Comparison of ENCODE assay signal across 24 mouse cellular contexts in genomic region chr2:22706233-22706632, GRCm38 (mm10).
DNase-seq lines count a peak whose midpoint lies in the region; ATAC-seq lines count a peak whose summit lies in the region.
"Had no signal": no experiment of that assay in that cellular context is flagged by ENCODE, and none has a peak within 500 bp of the region (broad histone marks: within the 10 kb centered on the region; RNA-seq: fewer than 3 reads in every experiment).

No protein-coding gene starts in this region.

- H3K36me3 ChIP-seq in heart, embryonic 11.5 days (ENCODE audit: control insufficient read depth, insufficient read depth, low read length), result no peaks in the 10 kb centered on the region
- no peaks in the 10 kb centered on the region for H3K36me3 ChIP-seq in hindbrain, embryonic 11.5 days (ENCODE audit: control insufficient read depth, insufficient read depth, low read length)
- H3K36me3 ChIP-seq in hindbrain, embryonic 16.5 days (ENCODE audit: control insufficient read depth, insufficient read depth, low read length), result no peaks in the 10 kb centered on the region
- H3K36me3 ChIP-seq in neural tube, embryonic 11.5 days (ENCODE audit: control insufficient read depth, insufficient read depth, low read length), result no peaks in the 10 kb centered on the region
- no peaks in the 10 kb centered on the region for H3K36me3 ChIP-seq in neural tube, embryonic 15.5 days
- no peaks in the 10 kb centered on the region for H3K36me3 ChIP-seq in hindbrain, embryonic 14.5 days (replicated peaks; ENCODE audit: control insufficient read depth, insufficient read depth)
- H3K36me3 ChIP-seq: forebrain, embryonic 10.5 days; limb, embryonic 13.5 days; liver, embryonic 12.5 days; midbrain, embryonic 13.5 days; neural tube, embryonic 13.5 days had no signal

- no peak overlapping the region for H3K4me3 ChIP-seq in heart, embryonic 11.5 days (ENCODE audit: low read depth, low read length)
- H3K4me3 ChIP-seq in hindbrain, embryonic 11.5 days (ENCODE audit: low read depth, low read length), result no peak overlapping the region
- H3K4me3 ChIP-seq in hindbrain, embryonic 16.5 days (ENCODE audit: low read length), result no peak overlapping the region
- H3K4me3 ChIP-seq in neural tube, embryonic 11.5 days (ENCODE audit: low read depth, low read length), result no peak overlapping the region
- no peak overlapping the region for H3K4me3 ChIP-seq in neural tube, embryonic 15.5 days (replicated peaks)
- H3K4me3 ChIP-seq in hindbrain, embryonic 14.5 days (replicated peaks; ENCODE audit: low read length), result no peak overlapping the region
- H3K4me3 ChIP-seq: forebrain, embryonic 10.5 days; limb, embryonic 13.5 days; liver, embryonic 12.5 days; midbrain, embryonic 13.5 days; neural tube, embryonic 13.5 days had no signal

- H3K27ac ChIP-seq in heart, embryonic 11.5 days (ENCODE audit: low read depth, low read length), result no peak overlapping the region
- no peak overlapping the region for H3K27ac ChIP-seq in hindbrain, embryonic 11.5 days (ENCODE audit: low read depth, low read length)
- H3K27ac ChIP-seq in hindbrain, embryonic 16.5 days (ENCODE audit: low read depth, low read length), result no peak overlapping the region
- H3K27ac ChIP-seq in neural tube, embryonic 11.5 days (ENCODE audit: low read depth, low read length), result no peak overlapping the region
- no peak overlapping the region for H3K27ac ChIP-seq in neural tube, embryonic 15.5 days (replicated peaks)
- 0 out of 2 replicates have a peak overlapping the region, but pooled peaks have one; percentile 9 for H3K27ac ChIP-seq in hindbrain, embryonic 14.5 days
- H3K27ac ChIP-seq: forebrain, embryonic 10.5 days; limb, embryonic 13.5 days; liver, embryonic 12.5 days; midbrain, embryonic 13.5 days; neural tube, embryonic 13.5 days had no signal

- H3K4me1 ChIP-seq in heart, embryonic 11.5 days (ENCODE audit: control insufficient read depth, insufficient read depth, low read length), result no peaks in the 10 kb centered on the region
- H3K4me1 ChIP-seq in hindbrain, embryonic 11.5 days (replicated peaks; ENCODE audit: control insufficient read depth, insufficient read depth, low read length), result no peaks in the 10 kb centered on the region
- no peaks in the 10 kb centered on the region for H3K4me1 ChIP-seq in hindbrain, embryonic 16.5 days (ENCODE audit: control insufficient read depth, insufficient read depth, low read depth, low read length)
- no peaks in the 10 kb centered on the region for H3K4me1 ChIP-seq in neural tube, embryonic 11.5 days (ENCODE audit: control insufficient read depth, insufficient read depth, low read length)
- no peaks in the 10 kb centered on the region for H3K4me1 ChIP-seq in neural tube, embryonic 15.5 days
- H3K4me1 ChIP-seq in hindbrain, embryonic 14.5 days (replicated peaks; ENCODE audit: control insufficient read depth, insufficient read depth, low read length), result peaks cover 8% of the 10 kb centered on the region; the same call in 1 of the 2 replicates
- H3K4me1 ChIP-seq: forebrain, embryonic 10.5 days; liver, embryonic 12.5 days had no signal

- peak; percentile 11 to 23 for DNase-seq in heart, adult 18-20 months
- peak; percentile 31 for DNase-seq in hindbrain, embryonic 11.5 days (ENCODE audit: low spot score)
- peak; percentile 40 for DNase-seq in neural tube, embryonic 11.5 days (ENCODE audit: low spot score)
- no peak for DNase-seq in hindbrain, embryonic 14.5 days (ENCODE audit: low spot score)
- DNase-seq in left cerebral cortex, postnatal 25 days (ENCODE audit: low spot score in 2 of 2), result no peak
- DNase-seq: adrenal gland, postnatal 25 days; cerebellum, adult 11 months; cerebellum, adult 9-11 months; kidney, adult 18-20 months; kidney, postnatal 25 days; lung, adult 18-20 months; lung, postnatal 14 days; right cerebral cortex, adult 18-20 months; right cerebral cortex, postnatal 4 days; thymus, postnatal 25 days had no signal

- ATAC-seq in heart, embryonic 11.5 days (replicated peaks; ENCODE audit: insufficient number of reproducible peaks, low FRiP score, low TSS enrichment), result no peak
- ATAC-seq in hindbrain, embryonic 11.5 days (ENCODE audit: low FRiP score), result peak; percentile 82
- ATAC-seq in hindbrain, embryonic 16.5 days, result no peak
- ATAC-seq in neural tube, embryonic 11.5 days (ENCODE audit: insufficient read depth, low FRiP score, low TSS enrichment), result peak; percentile 72
- no peak for ATAC-seq in neural tube, embryonic 15.5 days (ENCODE audit: low FRiP score)
- no peak for ATAC-seq in hindbrain, embryonic 14.5 days (ENCODE audit: low FRiP score)
- ATAC-seq: inflammation-experienced regulatory T-cells, adult 6 months; liver, embryonic 12.5 days; midbrain, embryonic 13.5 days had no signal

- H3K9ac ChIP-seq in heart, embryonic 11.5 days (ENCODE audit: low read depth, low read length), result no peak overlapping the region
- no peak overlapping the region for H3K9ac ChIP-seq in hindbrain, embryonic 11.5 days (ENCODE audit: low read depth, low read length)
- no peak overlapping the region for H3K9ac ChIP-seq in hindbrain, embryonic 16.5 days (ENCODE audit: low read depth, low read length)
- H3K9ac ChIP-seq in neural tube, embryonic 11.5 days (ENCODE audit: low read length), result no peak overlapping the region
- no peak overlapping the region for H3K9ac ChIP-seq in neural tube, embryonic 15.5 days (replicated peaks)
- H3K9ac ChIP-seq in hindbrain, embryonic 14.5 days, result no peak overlapping the region
- H3K9ac ChIP-seq: limb, embryonic 13.5 days; liver, embryonic 12.5 days; midbrain, embryonic 13.5 days; neural tube, embryonic 13.5 days had no signal

- no peaks in the 10 kb centered on the region for H3K9me3 ChIP-seq in heart, embryonic 11.5 days (replicated peaks; ENCODE audit: control insufficient read depth, low read length)
- no peaks in the 10 kb centered on the region for H3K9me3 ChIP-seq in hindbrain, embryonic 11.5 days (ENCODE audit: control insufficient read depth, low read length)
- no peaks in the 10 kb centered on the region for H3K9me3 ChIP-seq in hindbrain, embryonic 16.5 days (ENCODE audit: control insufficient read depth, low read length)
- no peaks in the 10 kb centered on the region for H3K9me3 ChIP-seq in neural tube, embryonic 11.5 days (ENCODE audit: control insufficient read depth, low read length)
- H3K9me3 ChIP-seq in neural tube, embryonic 15.5 days (replicated peaks), result no peaks in the 10 kb centered on the region
- H3K9me3 ChIP-seq in hindbrain, embryonic 14.5 days (ENCODE audit: control insufficient read depth, low read length), result no peaks in the 10 kb centered on the region
- H3K9me3 ChIP-seq: forebrain, embryonic 10.5 days; limb, embryonic 13.5 days; liver, embryonic 12.5 days; midbrain, embryonic 13.5 days; neural tube, embryonic 13.5 days had no signal

- intact Hi-C loops in left cerebral cortex, postnatal 25 days (cut with DNase I), result no loop called here

- H3K27me3 ChIP-seq in heart, embryonic 11.5 days (ENCODE audit: control insufficient read depth, insufficient read depth, low read length), result no peaks in the 10 kb centered on the region
- H3K27me3 ChIP-seq in hindbrain, embryonic 11.5 days (ENCODE audit: control insufficient read depth, insufficient read depth, low read length), result no peaks in the 10 kb centered on the region
- no peaks in the 10 kb centered on the region for H3K27me3 ChIP-seq in hindbrain, embryonic 16.5 days (replicated peaks; ENCODE audit: control insufficient read depth, insufficient read depth, low read length)
- H3K27me3 ChIP-seq in neural tube, embryonic 11.5 days (ENCODE audit: control insufficient read depth, insufficient read depth, low read length), result no peaks in the 10 kb centered on the region
- H3K27me3 ChIP-seq in neural tube, embryonic 15.5 days (replicated peaks), result no peaks in the 10 kb centered on the region
- H3K27me3 ChIP-seq in hindbrain, embryonic 14.5 days (ENCODE audit: control insufficient read depth, insufficient read depth, low read length), result no peaks in the 10 kb centered on the region
- H3K27me3 ChIP-seq: limb, embryonic 13.5 days; liver, embryonic 12.5 days; midbrain, embryonic 13.5 days; neural tube, embryonic 13.5 days had no signal

- no peak overlapping the region for H3K4me2 ChIP-seq in heart, embryonic 11.5 days
- no peak overlapping the region for H3K4me2 ChIP-seq in hindbrain, embryonic 11.5 days (replicated peaks; ENCODE audit: low read depth, low read length)
- H3K4me2 ChIP-seq in hindbrain, embryonic 16.5 days (ENCODE audit: low read length), result no peak overlapping the region
- H3K4me2 ChIP-seq in neural tube, embryonic 11.5 days (ENCODE audit: low read depth), result no peak overlapping the region
- H3K4me2 ChIP-seq in neural tube, embryonic 15.5 days, result no peak overlapping the region
- no peak overlapping the region for H3K4me2 ChIP-seq in hindbrain, embryonic 14.5 days (replicated peaks)
- H3K4me2 ChIP-seq: limb, embryonic 13.5 days; liver, embryonic 12.5 days; midbrain, embryonic 13.5 days; neural tube, embryonic 13.5 days had no signal

- WGBS in heart, embryonic 11.5 days (ENCODE audit: insufficient replicate concordance), result 50% methylated on average over 3 of the region's 3 CpGs
- 80% methylated on average over 3 of the region's 3 CpGs for WGBS in hindbrain, embryonic 11.5 days
- 51% methylated on average over 3 of the region's 3 CpGs for WGBS in hindbrain, embryonic 16.5 days
- 64% methylated on average over 3 of the region's 3 CpGs for WGBS in neural tube, embryonic 11.5 days
- WGBS in neural tube, embryonic 15.5 days, result 38% methylated on average over 3 of the region's 3 CpGs
- 45% methylated on average over 3 of the region's 3 CpGs for WGBS in hindbrain, embryonic 14.5 days

Comparison
In these comparisons a context has a peak if more than half of its experiments do, and no peak if none do; other contexts are left out.
1. DNase-seq: peak in heart, adult 18-20 months (2 of 2), hindbrain, embryonic 11.5 days (single experiment) and neural tube, embryonic 11.5 days (single experiment); none in hindbrain, embryonic 14.5 days (single experiment) and left cerebral cortex, postnatal 25 days (0 of 2).
2. ATAC-seq: peak in hindbrain, embryonic 11.5 days (single experiment) and neural tube, embryonic 11.5 days (single experiment); none in heart, embryonic 11.5 days (single experiment), hindbrain, embryonic 16.5 days (single experiment), neural tube, embryonic 15.5 days (single experiment) and hindbrain, embryonic 14.5 days (single experiment).